Mouse (Mus musculus) embryonic facial prominence, embryonic 14.5 days (tissue): Measurements from ENCODE around the gene Cacng8. TPM values are rescaled to one million over a fixed set of nuclear protein-coding genes. Genes with fewer than 3 reads are reported as not detected.

Source experiments
- ATAC-seq: fragments of 200-750 bp; cut with Nextera tagmentation; 2 replicates; pipeline ENCODE4 v1.8.0; 2017; ENCODE audit warnings: low read depth, moderate number of reproducible peaks, moderate TSS enrichment
- DNase-seq: peaks from one replicate; pipeline ENCODE4 v3.0.0-alpha.2; 2015; ENCODE audit warnings: low spot score
- H3K27ac ChIP-seq: fragments of 300-500 bp; sonication (generic); replicated peaks from 2 replicates; pipeline ENCODE4 v1.5.1; 2014; ENCODE audit warnings: low read depth, mild to moderate bottlenecking, low read length, moderate library complexity
- H3K27me3 ChIP-seq: fragments of 300-500 bp; sonication (generic); replicated peaks from 2 replicates; pipeline ENCODE4 v1.6.1; 2014; ENCODE audit warnings: low read length; ENCODE audit not compliant: control insufficient read depth, insufficient read depth
- H3K36me3 ChIP-seq: fragments of 300-500 bp; sonication (generic); 2 replicates; pipeline ENCODE4 v1.6.1; 2014; ENCODE audit warnings: low read length, mixed read lengths; ENCODE audit not compliant: control insufficient read depth, insufficient read depth
- H3K4me1 ChIP-seq: fragments of 300-500 bp; sonication (generic); 2 replicates; pipeline ENCODE4 v1.6.1; 2014; ENCODE audit warnings: antibody characterized with exemption, low read length; ENCODE audit not compliant: control insufficient read depth, insufficient read depth
- H3K4me2 ChIP-seq: fragments of 300-500 bp; sonication (generic); 2 replicates; pipeline ENCODE4 v1.6.1; 2014; ENCODE audit warnings: low read depth, mild to moderate bottlenecking, low read length, moderate library complexity, mixed read lengths
- H3K4me3 ChIP-seq: fragments of 300-500 bp; sonication (generic); 2 replicates; pipeline ENCODE4 v1.5.1; 2014; ENCODE audit warnings: low read depth, mild to moderate bottlenecking, low read length
- H3K9ac ChIP-seq: fragments of 300-500 bp; sonication (generic); 2 replicates; pipeline ENCODE4 v1.6.1; 2014; ENCODE audit warnings: low read depth, mild to moderate bottlenecking, low read length, moderate library complexity, mixed read lengths
- H3K9me3 ChIP-seq: fragments of 300-500 bp; sonication (generic); 2 replicates; pipeline ENCODE4 v1.6.1; 2016; ENCODE audit warnings: low read length; ENCODE audit not compliant: control insufficient read depth
- WGBS: fragments of 180-500 bp; shearing (Covaris S2); extraction: QIAGEN DNeasy Blood & Tissue Kit; methylation state at CpG from one replicate; pipeline ENCODE4 v1.1.7; 2014; 5-methylcytosine and 5-hydroxymethylcytosine counted together
- polyA plus RNA-seq: library from polyadenylated mRNA; unstranded; fragments of >200 nt; fragmentation: Nextera tagmentation; extraction: Ambion mirVana; gene quantifications from 2 replicates; pipeline ENCODE4 v1.2.1, GENCODE M21; 2014

The Cacng8 gene
- polyA plus RNA-seq, 1 experiment from 2014 or later: 1.3 TPM

DNA sequence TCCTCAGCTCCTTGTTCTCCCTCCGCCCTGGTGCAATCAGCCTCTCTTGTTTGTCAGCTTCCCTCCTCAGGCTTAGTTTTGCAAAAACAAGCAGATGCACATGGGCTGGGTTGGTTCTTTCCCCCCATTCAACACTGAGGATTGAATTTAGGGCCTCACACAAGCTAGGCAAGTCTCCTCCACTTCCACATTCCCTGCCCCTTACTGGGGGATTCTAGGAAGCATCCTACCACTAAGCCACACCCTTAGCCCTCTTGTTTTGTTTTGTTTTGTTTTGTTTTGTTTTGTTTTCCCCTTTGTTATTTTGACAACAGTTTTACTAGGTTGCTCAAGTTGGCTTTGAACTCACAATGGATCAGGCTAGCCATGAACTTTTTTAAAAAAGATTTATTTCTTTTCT is 29.8 kb upstream of the Cacng8 start:
- Histone ChIP-seq H3K27ac (no peak overlapping the region), H3K4me3 (no peak overlapping the region), H3K36me3 (peaks cover 38% of the 10 kb centered on the region), H3K4me2 (no peak overlapping the region), H3K27me3 (0 out of 2 replicates have a peak, but pooled peaks cover 1% of the 10 kb centered on the region), H3K4me1 (no peaks in the 10 kb centered on the region), H3K9me3 (no peaks in the 10 kb centered on the region), H3K9ac (no peak overlapping the region)
- ATAC-seq: no peak
- WGBS: 100% methylated on average over 1 of the region's 1 CpGs
- no peak for DNase-seq

- H3K9me3 ChIP-seq: no peaks in the 10 kb centered on the region
- H3K4me3 ChIP-seq: no peak overlapping the region
- no peak overlapping the region for H3K4me2 ChIP-seq
- no peak for DNase-seq
- peaks cover 3% of the 10 kb centered on the region; the same call in 1 of the 2 replicates for H3K4me1 ChIP-seq
- H3K9ac ChIP-seq: no peak overlapping the region
- H3K27ac ChIP-seq: no peak overlapping the region
- H3K27me3 ChIP-seq: 0 out of 2 replicates have a peak, but pooled peaks cover 8% of the 10 kb centered on the region
- no peak for ATAC-seq
- WGBS: 49% methylated on average over 11 of the region's 11 CpGs
- H3K36me3 ChIP-seq: peaks cover 15% of the 10 kb centered on the region
Measured at GRCm38 (mm10) chr7:3365547-3366279, 24.8 kb upstream of the Cacng8 start.

DNA sequence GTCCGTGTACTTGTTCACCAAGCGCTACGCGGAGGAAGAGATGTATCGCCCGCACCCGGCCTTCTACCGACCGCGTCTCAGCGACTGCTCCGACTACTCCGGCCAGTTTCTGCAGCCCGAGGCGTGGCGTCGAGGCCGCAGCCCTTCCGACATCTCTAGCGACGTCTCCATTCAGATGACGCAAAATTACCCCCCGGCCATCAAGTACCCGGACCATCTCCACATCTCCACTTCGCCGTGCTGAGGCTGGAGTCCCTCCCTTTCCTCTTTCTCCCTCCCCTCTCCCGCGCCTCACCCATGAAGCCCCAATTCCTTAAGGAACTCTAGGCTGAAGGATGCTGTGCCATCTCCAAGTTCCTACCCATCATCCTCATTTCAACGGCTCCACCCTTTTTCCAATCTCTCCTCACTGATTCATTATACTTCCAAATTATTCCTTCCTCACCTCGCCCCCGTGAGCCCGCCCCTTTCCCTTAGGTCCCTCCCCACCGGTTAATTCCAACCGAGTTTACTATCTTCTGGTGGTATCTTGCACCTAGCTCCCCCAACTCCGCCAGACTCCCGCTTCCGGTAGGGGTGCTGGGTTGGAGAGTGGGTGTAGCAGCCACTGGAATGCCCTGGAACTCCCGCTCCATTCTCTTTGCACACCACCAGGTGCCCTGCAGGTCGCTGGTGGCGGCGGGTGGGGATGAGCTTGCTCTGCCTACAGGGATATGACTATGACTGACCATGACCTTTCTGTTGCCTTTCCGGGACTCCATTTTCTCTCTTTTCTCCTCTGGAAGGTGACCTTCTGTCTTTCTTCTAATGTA is 23.6 kb upstream of the Cacng8 start:
- DNase-seq: no peak
- H3K4me2 ChIP-seq: peak overlapping the region; percentile 43
- no peaks in the 10 kb centered on the region for H3K9me3 ChIP-seq
- ATAC-seq: 0 out of 2 replicates have a peak, but pooled peaks have one; percentile 31
- no peak overlapping the region for H3K4me3 ChIP-seq
- peaks cover 3% of the 10 kb centered on the region; the same call in 1 of the 2 replicates for H3K4me1 ChIP-seq
- H3K36me3 ChIP-seq: peaks cover 12% of the 10 kb centered on the region
- no peak overlapping the region for H3K27ac ChIP-seq
- H3K9ac ChIP-seq: no peak overlapping the region
- 0 out of 2 replicates have a peak, but pooled peaks cover 8% of the 10 kb centered on the region for H3K27me3 ChIP-seq
- WGBS: 18% methylated on average over 42 of the region's 42 CpGs

- no peaks in the 10 kb centered on the region for H3K9me3 ChIP-seq
- 0 out of 2 replicates have a peak overlapping the region, but pooled peaks have one; percentile 30 for H3K9ac ChIP-seq
- H3K4me1 ChIP-seq: peaks cover 3% of the 10 kb centered on the region; the same call in 1 of the 2 replicates
- H3K4me2 ChIP-seq: peak overlapping the region; percentile 43
- DNase-seq: no peak
- WGBS: 14% methylated on average over 11 of the region's 11 CpGs
- 0 out of 2 replicates have a peak, but pooled peaks cover 8% of the 10 kb centered on the region for H3K27me3 ChIP-seq
- no peak for ATAC-seq
- H3K4me3 ChIP-seq: peak overlapping the region; percentile 13; the same call in 1 of the 2 replicates
- H3K27ac ChIP-seq: no peak overlapping the region
- H3K36me3 ChIP-seq: peaks cover 8% of the 10 kb centered on the region
Measured at GRCm38 (mm10) chr7:3367569-3367968, 22.9 kb upstream of the Cacng8 start.

DNA sequence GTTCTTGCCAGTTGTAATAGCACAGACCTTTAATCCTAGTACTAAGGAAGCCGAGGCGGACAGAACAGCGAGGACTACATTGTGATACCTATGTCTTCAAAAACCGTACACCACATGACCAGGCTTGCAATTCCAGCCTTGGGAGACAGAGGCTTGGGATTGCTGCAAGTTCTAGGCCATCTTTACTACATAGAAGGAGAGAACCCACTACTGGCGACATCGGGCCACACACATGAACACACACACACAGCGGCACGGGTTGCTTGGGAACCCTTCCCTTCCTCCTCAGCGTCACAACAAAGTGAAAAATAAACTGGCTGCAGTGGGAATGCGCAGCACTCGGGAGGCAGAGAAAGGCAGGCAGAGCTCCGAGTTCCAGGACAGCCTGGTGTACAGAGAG is 22.2 kb upstream of the Cacng8 start:
- no peak overlapping the region for H3K4me3 ChIP-seq
- no peak for DNase-seq
- WGBS: 31% methylated on average over 12 of the region's 12 CpGs
- ATAC-seq: peak; percentile 26; the same call in 1 of the 2 replicates
- no peak overlapping the region for H3K27ac ChIP-seq
- 0 out of 2 replicates have a peak, but pooled peaks cover 8% of the 10 kb centered on the region for H3K27me3 ChIP-seq
- peaks cover 3% of the 10 kb centered on the region; the same call in 1 of the 2 replicates for H3K4me1 ChIP-seq
- peaks cover 8% of the 10 kb centered on the region for H3K36me3 ChIP-seq
- no peaks in the 10 kb centered on the region for H3K9me3 ChIP-seq
- H3K9ac ChIP-seq: no peak overlapping the region
- H3K4me2 ChIP-seq: no peak overlapping the region

GRCm38 (mm10) chr7:3369189-3369588 is 21.3 kb upstream of the Cacng8 start:
- Histone ChIP-seq H3K4me1 (peaks cover 3% of the 10 kb centered on the region; the same call in 1 of the 2 replicates), H3K4me3 (no peak overlapping the region), H3K4me2 (no peak overlapping the region), H3K27ac (no peak overlapping the region), H3K9ac (no peak overlapping the region), H3K27me3 (0 out of 2 replicates have a peak, but pooled peaks cover 8% of the 10 kb centered on the region), H3K36me3 (peaks cover 6% of the 10 kb centered on the region), H3K9me3 (no peaks in the 10 kb centered on the region)
- WGBS: 70% methylated on average over 6 of the region's 6 CpGs
- DNase-seq (no peak), ATAC-seq (no peak)

DNA sequence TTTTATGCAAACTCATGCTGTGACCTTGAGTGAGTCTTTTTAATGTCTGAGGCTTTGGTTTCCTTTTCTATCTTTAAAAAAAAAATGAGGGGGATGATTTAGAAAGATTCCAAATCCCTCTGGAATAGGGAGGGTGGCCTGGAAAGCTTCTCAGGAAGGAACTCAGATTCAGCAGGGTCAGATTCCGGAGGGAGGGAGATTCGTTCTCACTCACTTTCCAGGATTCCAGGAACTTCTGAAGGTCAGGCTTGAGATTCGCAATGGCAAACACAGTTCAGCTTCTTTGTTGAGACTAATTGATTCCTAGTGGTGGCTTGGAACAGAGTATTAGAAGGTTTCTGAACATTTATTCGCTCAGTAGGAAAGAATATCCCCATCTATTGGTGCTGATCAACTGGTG is 20.1 kb upstream of the Cacng8 start:
- no peak overlapping the region for H3K4me3 ChIP-seq
- ATAC-seq: no peak
- peaks cover 3% of the 10 kb centered on the region; the same call in 1 of the 2 replicates for H3K4me1 ChIP-seq
- 0 out of 2 replicates have a peak, but pooled peaks cover 8% of the 10 kb centered on the region for H3K27me3 ChIP-seq
- H3K9me3 ChIP-seq: no peaks in the 10 kb centered on the region
- H3K36me3 ChIP-seq: no peaks in the 10 kb centered on the region
- no peak for DNase-seq
- H3K4me2 ChIP-seq: no peak overlapping the region
- WGBS: 45% methylated on average over 4 of the region's 4 CpGs
- H3K9ac ChIP-seq: no peak overlapping the region
- no peak overlapping the region for H3K27ac ChIP-seq

DNA sequence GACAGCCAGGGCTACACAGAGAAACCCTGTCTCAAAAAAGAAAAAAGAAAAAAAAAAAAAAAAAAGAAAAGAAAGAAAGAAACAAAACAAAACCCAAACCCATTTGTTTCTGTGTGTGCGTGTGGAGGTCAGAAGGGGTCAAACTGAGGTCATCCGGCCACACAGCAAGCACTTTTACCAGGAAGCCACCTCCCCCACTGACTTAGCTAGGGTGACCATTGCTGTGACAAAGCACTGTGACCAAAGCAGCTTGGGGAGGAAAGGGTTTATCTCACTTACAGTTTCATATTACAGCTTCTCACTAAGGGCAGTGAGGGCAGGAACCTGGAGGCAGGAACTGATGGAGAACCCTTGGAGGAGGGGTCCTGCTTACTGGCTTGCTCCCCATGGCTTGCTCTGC is 18.1 kb upstream of the Cacng8 start:
- no peak for DNase-seq
- H3K9ac ChIP-seq: no peak overlapping the region

More for the DNA sequence above, 18.1 kb upstream of the Cacng8 start:
- H3K4me1 ChIP-seq: peaks cover 3% of the 10 kb centered on the region; the same call in 1 of the 2 replicates
- H3K36me3 ChIP-seq: no peaks in the 10 kb centered on the region
- 56% methylated on average over 2 of the region's 2 CpGs for WGBS
- no peak overlapping the region for H3K4me3 ChIP-seq
- H3K27ac ChIP-seq: no peak overlapping the region
- no peaks in the 10 kb centered on the region for H3K27me3 ChIP-seq
- no peaks in the 10 kb centered on the region for H3K9me3 ChIP-seq
- ATAC-seq: no peak
- H3K4me2 ChIP-seq: no peak overlapping the region
